Mouse (Mus musculus): ENCODE data around the gene Nsg2. TPM values are rescaled to one million over a fixed set of nuclear protein-coding genes. Genes with fewer than 3 reads are reported as not detected.

Nsg2 gene
- polyA plus RNA-seq, 1 experiment from 2014 or later, result 10.1 TPM

DNA sequence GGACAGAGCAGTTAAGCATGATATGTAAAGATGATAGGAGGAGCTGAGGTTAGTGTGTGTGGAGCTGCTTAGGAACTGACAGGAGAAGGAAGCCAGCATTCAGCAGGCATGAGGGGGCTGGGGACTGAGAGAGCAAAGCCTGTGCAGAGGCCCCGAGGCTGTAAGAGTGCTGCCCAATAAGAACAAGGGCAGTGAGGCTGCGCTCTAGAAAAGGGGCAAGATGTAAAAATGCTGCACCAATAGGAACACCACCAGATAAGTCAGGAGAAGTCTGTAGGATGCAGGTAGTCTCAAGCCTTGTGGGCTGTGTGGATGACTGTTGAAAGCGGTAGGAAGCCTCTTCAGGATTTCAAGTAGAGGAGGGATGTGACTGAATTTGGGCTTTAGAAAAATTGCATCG is 17.9 kb downstream of the Nsg2 start:
- DNase-seq (ENCODE audit: low spot score), result peak; percentile 48
- Histone ChIP-seq H3K9me3 (no peaks in the 10 kb centered on the region), H3K4me1 (peaks cover 31% of the 10 kb centered on the region), H3K27me3 (replicated peaks; ENCODE audit: low read depth, poor library complexity, severe bottlenecking) (no peaks in the 10 kb centered on the region), H3K4me3 (no peak overlapping the region), H3K27ac (replicated peaks) (no peak overlapping the region), H3K36me3 (replicated peaks) (no peaks in the 10 kb centered on the region)
- WGBS, result 49% methylated on average over 4 of the region's 4 CpGs

DNA sequence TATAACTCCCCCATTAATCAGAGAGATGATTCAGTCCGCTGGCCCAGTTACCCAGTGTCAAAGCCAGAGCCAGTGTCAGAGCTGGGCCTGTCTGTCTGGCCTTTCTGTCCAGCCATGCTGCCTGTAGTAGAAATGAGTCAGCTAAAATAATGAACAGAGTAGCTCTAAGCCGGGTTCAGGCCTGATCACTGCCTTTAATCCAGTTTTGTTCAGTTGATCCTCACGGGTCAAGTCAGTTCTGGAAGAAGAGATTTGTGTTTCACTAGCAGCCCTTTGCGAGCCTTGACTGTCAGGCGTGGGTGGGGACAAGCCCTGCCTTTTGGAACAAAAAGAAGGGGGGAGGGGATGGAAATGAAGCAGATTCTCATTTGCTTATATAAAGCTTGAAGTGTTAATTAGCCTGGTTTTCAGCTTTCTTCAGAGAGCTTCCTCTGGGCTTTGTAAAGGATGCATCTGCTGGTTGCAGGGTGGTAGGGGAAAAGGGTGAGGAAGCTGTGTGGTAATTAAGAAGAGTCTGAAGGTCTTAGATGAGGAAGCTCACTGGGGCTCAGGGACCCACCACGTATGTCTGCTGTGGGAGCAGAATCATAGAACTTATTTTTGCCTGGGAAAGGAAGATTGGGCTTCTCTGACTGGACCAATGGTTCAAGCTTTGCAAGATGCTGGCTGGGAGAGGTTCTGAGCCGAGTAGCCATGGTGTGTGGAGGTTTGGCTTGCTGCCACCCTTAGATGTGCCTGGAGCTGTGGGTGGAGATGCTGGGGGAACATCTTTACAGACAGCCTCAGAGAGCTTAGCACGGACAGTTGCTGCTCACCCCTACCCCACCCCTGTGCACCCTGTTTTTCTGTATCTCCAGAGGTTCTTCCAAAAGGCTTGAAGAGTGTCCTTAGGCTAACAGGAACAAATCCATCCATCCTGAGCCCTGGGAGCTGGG is 20.0 kb downstream of the Nsg2 start:
- no peaks in the 10 kb centered on the region for H3K36me3 ChIP-seq (replicated peaks)
- peaks cover 34% of the 10 kb centered on the region for H3K4me1 ChIP-seq
- H3K27ac ChIP-seq (replicated peaks), result 0 out of 2 replicates have a peak overlapping the region, but pooled peaks have one; percentile 48
- no peaks in the 10 kb centered on the region for H3K27me3 ChIP-seq (replicated peaks; ENCODE audit: low read depth, poor library complexity, severe bottlenecking)
- H3K9me3 ChIP-seq, result no peaks in the 10 kb centered on the region
- no peak overlapping the region for H3K4me3 ChIP-seq
- 46% methylated on average over 8 of the region's 8 CpGs for WGBS
- no peak for DNase-seq (ENCODE audit: low spot score)

DNA sequence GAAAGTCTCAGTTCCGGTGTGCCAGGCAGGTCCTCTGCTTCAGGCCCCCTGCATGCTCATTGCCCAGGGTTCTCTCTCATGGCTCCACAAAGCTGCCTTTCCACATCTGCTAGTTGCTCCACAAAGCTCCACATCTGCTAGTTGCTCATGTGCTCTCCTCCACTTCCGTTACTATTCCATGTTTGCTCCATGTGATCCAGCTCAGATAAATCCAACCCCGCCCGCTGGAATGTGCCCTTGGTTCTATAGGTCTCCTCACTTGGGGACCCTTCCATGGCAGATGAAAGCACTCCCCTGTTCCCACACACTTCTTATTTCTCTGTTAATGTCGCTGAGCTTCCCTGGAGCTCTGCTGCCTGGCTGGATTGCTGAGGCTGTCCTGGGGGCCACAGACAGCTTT is 26.4 kb downstream of the Nsg2 start:
- Histone ChIP-seq H3K4me3 (no peak overlapping the region), H3K27ac (replicated peaks) (peak overlapping the region; percentile 31; the same call in 1 of the 2 replicates), H3K36me3 (replicated peaks) (no peaks in the 10 kb centered on the region), H3K9me3 (no peaks in the 10 kb centered on the region), H3K4me1 (peaks cover 16% of the 10 kb centered on the region), H3K27me3 (replicated peaks; ENCODE audit: low read depth, poor library complexity, severe bottlenecking) (no peaks in the 10 kb centered on the region)
- WGBS, result 69% methylated on average over 5 of the region's 5 CpGs
- DNase-seq (ENCODE audit: low spot score), result peak; percentile 23

GRCm38 (mm10) chr11:32027474-32028342 is 27.4 kb downstream of the Nsg2 start:
- H3K9me3 ChIP-seq, result no peaks in the 10 kb centered on the region
- H3K27ac ChIP-seq (replicated peaks), result no peak overlapping the region
- 74% methylated on average over 7 of the region's 7 CpGs for WGBS
- no peak for DNase-seq (ENCODE audit: low spot score)
- H3K36me3 ChIP-seq (replicated peaks), result no peaks in the 10 kb centered on the region
- H3K4me1 ChIP-seq, result peaks cover 16% of the 10 kb centered on the region
- no peak overlapping the region for H3K4me3 ChIP-seq
- no peaks in the 10 kb centered on the region for H3K27me3 ChIP-seq (replicated peaks; ENCODE audit: low read depth, poor library complexity, severe bottlenecking)

GRCm38 (mm10) chr11:32028605-32029004 is 28.3 kb downstream of the Nsg2 start:
- DNase-seq (ENCODE audit: low spot score), result no peak
- Histone ChIP-seq H3K36me3 (replicated peaks) (no peaks in the 10 kb centered on the region), H3K27me3 (replicated peaks; ENCODE audit: low read depth, poor library complexity, severe bottlenecking) (no peaks in the 10 kb centered on the region), H3K27ac (replicated peaks) (no peak overlapping the region), H3K9me3 (no peaks in the 10 kb centered on the region), H3K4me1 (peaks cover 18% of the 10 kb centered on the region), H3K4me3 (no peak overlapping the region)
- 85% methylated on average over 3 of the region's 3 CpGs for WGBS

- Histone ChIP-seq H3K4me3 (no peak overlapping the region), H3K9me3 (no peaks in the 10 kb centered on the region), H3K36me3 (replicated peaks) (no peaks in the 10 kb centered on the region), H3K27ac (replicated peaks) (no peak overlapping the region), H3K27me3 (replicated peaks; ENCODE audit: low read depth, poor library complexity, severe bottlenecking) (no peaks in the 10 kb centered on the region), H3K4me1 (peaks cover 18% of the 10 kb centered on the region)
- no peak for DNase-seq (ENCODE audit: low spot score)
- 89% methylated on average over 5 of the region's 5 CpGs for WGBS
Measured at GRCm38 (mm10) chr11:32029356-32029755, 29.1 kb downstream of the Nsg2 start.

DNA sequence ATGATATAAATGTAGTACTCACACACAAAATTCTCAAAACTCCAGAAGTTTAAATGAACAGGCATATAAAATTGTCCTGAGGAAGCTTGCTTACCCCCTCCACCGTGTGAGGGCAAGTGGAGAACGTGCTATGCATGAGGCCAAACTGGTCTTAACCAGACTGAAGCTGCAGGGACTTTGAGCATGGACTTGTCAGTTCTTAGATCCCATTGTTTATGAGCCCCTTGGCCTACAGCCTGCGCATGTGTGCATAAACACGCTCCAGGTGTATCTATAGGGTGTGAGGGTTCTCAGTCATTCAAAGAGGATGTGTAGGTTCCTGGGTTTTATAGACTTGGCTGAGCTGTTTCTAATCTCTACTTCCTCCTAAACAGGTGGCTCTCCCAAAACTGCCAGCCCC is 31.1 kb downstream of the Nsg2 start:
- Histone ChIP-seq H3K4me3 (no peak overlapping the region), H3K4me1 (peaks cover 17% of the 10 kb centered on the region; the same call in 1 of the 2 replicates)
- WGBS, result 85% methylated on average over 4 of the region's 4 CpGs

GRCm38 (mm10) chr11:32032053-32032452 is 31.8 kb downstream of the Nsg2 start:
- Histone ChIP-seq H3K9me3 (no peaks in the 10 kb centered on the region), H3K27me3 (replicated peaks; ENCODE audit: low read depth, poor library complexity, severe bottlenecking) (no peaks in the 10 kb centered on the region), H3K36me3 (replicated peaks) (no peaks in the 10 kb centered on the region), H3K4me3 (no peak overlapping the region), H3K4me1 (peaks cover 12% of the 10 kb centered on the region; the same call in 1 of the 2 replicates), H3K27ac (replicated peaks) (no peak overlapping the region)
- 85% methylated on average over 9 of the region's 9 CpGs for WGBS
- no peak for DNase-seq (ENCODE audit: low spot score)

More for the DNA sequence above, 31.1 kb downstream of the Nsg2 start:
- Histone ChIP-seq H3K27ac (replicated peaks) (no peak overlapping the region), H3K36me3 (replicated peaks) (no peaks in the 10 kb centered on the region), H3K9me3 (no peaks in the 10 kb centered on the region), H3K27me3 (replicated peaks; ENCODE audit: low read depth, poor library complexity, severe bottlenecking) (no peaks in the 10 kb centered on the region)
- no peak for DNase-seq (ENCODE audit: low spot score)

DNA sequence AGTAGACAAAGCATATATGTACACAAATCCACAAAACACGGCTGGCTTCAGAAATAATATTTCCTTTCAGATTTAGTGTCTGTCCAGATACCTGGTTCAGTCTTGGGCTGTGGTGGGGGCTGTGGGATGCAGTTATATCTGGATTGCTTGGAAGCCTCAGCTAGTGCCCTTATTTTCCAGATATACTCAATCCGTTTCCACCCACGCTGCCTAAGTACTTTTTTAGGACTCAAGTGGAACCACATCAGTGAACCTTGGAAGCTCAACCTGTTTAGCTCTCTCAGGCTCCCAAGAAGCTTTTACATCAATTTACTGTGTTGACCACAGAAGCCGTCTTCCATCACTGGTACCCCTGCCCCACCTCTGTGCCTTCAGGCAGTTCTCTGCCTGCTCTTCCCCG is 35.6 kb downstream of the Nsg2 start:
- Histone ChIP-seq H3K27me3 (replicated peaks; ENCODE audit: low read depth, poor library complexity, severe bottlenecking) (no peaks in the 10 kb centered on the region), H3K4me3 (no peak overlapping the region), H3K9me3 (no peaks in the 10 kb centered on the region), H3K4me1 (peaks cover 7% of the 10 kb centered on the region; the same call in 1 of the 2 replicates), H3K27ac (replicated peaks) (no peak overlapping the region), H3K36me3 (replicated peaks) (no peaks in the 10 kb centered on the region)
- no peak for DNase-seq (ENCODE audit: low spot score)
- WGBS, result 71% methylated on average over 5 of the region's 5 CpGs

DNA sequence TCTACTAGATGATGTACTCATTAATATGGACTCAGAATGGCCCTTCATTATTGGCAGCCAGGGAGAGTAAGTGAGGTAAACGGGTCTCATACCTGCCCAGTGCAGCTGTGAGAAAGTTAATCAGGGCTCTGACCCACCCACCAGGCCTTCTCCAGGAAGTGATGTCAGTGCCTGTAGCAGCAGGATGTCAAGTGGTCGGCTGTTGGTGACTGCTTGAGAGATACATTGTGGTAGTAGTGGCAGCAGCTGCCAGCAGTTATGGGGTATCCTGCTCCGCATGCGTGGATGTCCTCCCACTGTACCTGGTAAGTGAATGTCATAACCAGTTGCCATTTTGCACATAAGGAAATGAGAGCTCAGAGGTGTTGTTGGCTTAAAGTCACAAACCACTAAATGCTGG is 39.4 kb downstream of the Nsg2 start:
- Histone ChIP-seq H3K27me3 (replicated peaks; ENCODE audit: low read depth, poor library complexity, severe bottlenecking) (no peaks in the 10 kb centered on the region), H3K4me1 (peaks cover 4% of the 10 kb centered on the region; the same call in 1 of the 2 replicates), H3K4me3 (no peak overlapping the region), H3K27ac (replicated peaks) (no peak overlapping the region), H3K9me3 (no peaks in the 10 kb centered on the region), H3K36me3 (replicated peaks) (no peaks in the 10 kb centered on the region)
- WGBS, result 72% methylated on average over 4 of the region's 4 CpGs
- DNase-seq (ENCODE audit: low spot score), result no peak

- no peak for DNase-seq (ENCODE audit: low spot score)
- Histone ChIP-seq H3K4me3 (no peak overlapping the region), H3K36me3 (replicated peaks) (no peaks in the 10 kb centered on the region), H3K27me3 (replicated peaks; ENCODE audit: low read depth, poor library complexity, severe bottlenecking) (no peaks in the 10 kb centered on the region), H3K4me1 (peaks cover 4% of the 10 kb centered on the region; the same call in 1 of the 2 replicates), H3K9me3 (no peaks in the 10 kb centered on the region), H3K27ac (replicated peaks) (no peak overlapping the region)
- 88% methylated on average over 11 of the region's 11 CpGs for WGBS
Measured at GRCm38 (mm10) chr11:32057389-32057788, 57.1 kb downstream of the Nsg2 start.

DNA sequence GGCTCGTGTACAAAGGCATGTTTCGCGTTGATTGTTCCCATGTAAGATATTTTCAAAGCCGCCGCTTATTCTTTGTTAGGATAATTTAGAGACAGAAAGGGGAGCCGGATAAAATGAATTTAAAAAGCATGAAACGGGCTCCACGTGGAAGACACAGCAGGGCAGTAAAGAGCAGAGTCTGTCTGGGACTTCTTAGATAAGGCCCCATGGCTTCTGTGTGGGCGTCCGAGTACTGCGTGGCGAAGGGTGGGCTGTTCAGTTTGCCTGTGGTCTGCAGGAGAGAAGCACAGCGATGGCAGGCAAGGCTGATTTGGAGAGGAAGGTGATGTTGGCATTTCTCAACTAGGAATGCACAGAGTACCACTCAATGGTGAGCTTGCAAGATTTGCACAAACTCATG is 57.6 kb downstream of the Nsg2 start:
- no peaks in the 10 kb centered on the region for H3K27me3 ChIP-seq (replicated peaks; ENCODE audit: low read depth, poor library complexity, severe bottlenecking)
- no peak overlapping the region for H3K4me3 ChIP-seq
- H3K4me1 ChIP-seq, result peaks cover 4% of the 10 kb centered on the region; the same call in 1 of the 2 replicates
- WGBS, result 85% methylated on average over 13 of the region's 13 CpGs
- H3K27ac ChIP-seq (replicated peaks), result no peak overlapping the region
- H3K9me3 ChIP-seq, result no peaks in the 10 kb centered on the region
- H3K36me3 ChIP-seq (replicated peaks), result no peaks in the 10 kb centered on the region
- DNase-seq (ENCODE audit: low spot score), result no peak
